In the genomic region with DNA sequence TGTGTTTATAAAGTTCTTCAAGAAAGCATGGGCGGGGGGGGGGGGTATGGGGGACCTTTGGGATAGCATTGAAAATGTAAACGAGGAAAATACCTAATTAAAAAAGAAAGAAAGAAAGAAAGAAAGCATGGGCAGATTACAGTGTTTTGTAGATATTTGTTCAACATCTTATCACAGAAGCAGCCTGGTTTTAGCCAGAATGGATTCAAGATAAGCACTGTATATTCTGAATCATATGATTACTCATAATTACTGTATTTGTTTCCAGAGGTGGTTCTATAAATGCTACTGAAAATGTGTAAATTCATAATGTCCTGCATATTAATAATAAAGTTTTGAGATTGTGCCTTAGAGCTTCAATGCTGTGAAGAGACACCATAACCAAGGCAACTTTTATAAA, we compare ENCODE assay signal across 19 mouse cellular contexts.
"Had no signal": no experiment of that assay in that cellular context is flagged by ENCODE, and none has a peak within 500 bp of the region (broad histone marks: within the 10 kb centered on the region; RNA-seq: fewer than 3 reads in every experiment).

No protein-coding gene starts in this region.

- H3K9me3 ChIP-seq: limb, embryonic 12.5 days; limb, embryonic 15.5 days; lung, embryonic 15.5 days; midbrain, embryonic 13.5 days; neural tube, embryonic 13.5 days had no signal

- H3K4me3 ChIP-seq: limb, embryonic 12.5 days; limb, embryonic 15.5 days; lung, embryonic 15.5 days; midbrain, embryonic 13.5 days; myocyte; neural tube, embryonic 13.5 days had no signal

- H3K4me2 ChIP-seq: limb, embryonic 12.5 days; limb, embryonic 15.5 days; lung, embryonic 15.5 days; midbrain, embryonic 13.5 days; neural tube, embryonic 13.5 days had no signal

- H3K27me3 ChIP-seq: limb, embryonic 12.5 days; limb, embryonic 15.5 days; lung, embryonic 15.5 days; midbrain, embryonic 13.5 days; neural tube, embryonic 13.5 days had no signal

- H3K9ac ChIP-seq: limb, embryonic 12.5 days; limb, embryonic 15.5 days; lung, embryonic 15.5 days; midbrain, embryonic 13.5 days; neural tube, embryonic 13.5 days had no signal

- H3K27ac ChIP-seq: limb, embryonic 12.5 days; limb, embryonic 15.5 days; lung, embryonic 15.5 days; midbrain, embryonic 13.5 days; neural tube, embryonic 13.5 days had no signal

- ATAC-seq: intestine, embryonic 16.5 days; midbrain, embryonic 13.5 days; midbrain, embryonic 16.5 days had no signal

- DNase-seq: kidney, adult 18-20 months; kidney, adult 9 months; kidney, postnatal 14 days; kidney, postnatal 4 days; left cerebral cortex, postnatal 4 days; lung, adult 18-20 months; lung, postnatal 10 days; lung, postnatal 36 days; thymus, adult 18-20 months; thymus, postnatal 14 days; thymus, postnatal 4 days had no signal
